Mouse (Mus musculus) hematopoietic stem cell, adult 5-6 weeks (primary cell): ENCODE results near the gene Sptlc2. TPM values are rescaled to one million over a fixed set of nuclear protein-coding genes. Genes with fewer than 3 reads are reported as not detected.
A peak's percentile ranks its signal among the peaks of the same experiment; 100 is the strongest.

ENCODE experiments used
- ATAC-seq, 2 experiments: fragments of 125-278 bp in 1 of 2; replicated peaks in 1 of 2; 2 replicates each; pipeline ENCODE4 v1.8.0; 2016 to 2017; ENCODE audit warnings: inconsistent platforms in 2 of 2, mild to moderate bottlenecking in 2 of 2, moderate number of reproducible peaks in 2 of 2, low read depth in 1 of 2, moderate TSS enrichment in 1 of 2; ENCODE audit not compliant: low FRiP score in 2 of 2, poor library complexity in 2 of 2, severe bottlenecking in 2 of 2, insufficient read depth in 1 of 2, low TSS enrichment in 1 of 2
- total RNA-seq: library from RNA; stranded (forward); fragments of 172-1452, 232-1000 nt; gene quantifications from 2 replicates; pipeline ENCODE4 v1.2.3, GENCODE M21; 2017

The Sptlc2 gene
- total RNA-seq, 1 experiment from 2014 or later: 76.4 TPM

DNA sequence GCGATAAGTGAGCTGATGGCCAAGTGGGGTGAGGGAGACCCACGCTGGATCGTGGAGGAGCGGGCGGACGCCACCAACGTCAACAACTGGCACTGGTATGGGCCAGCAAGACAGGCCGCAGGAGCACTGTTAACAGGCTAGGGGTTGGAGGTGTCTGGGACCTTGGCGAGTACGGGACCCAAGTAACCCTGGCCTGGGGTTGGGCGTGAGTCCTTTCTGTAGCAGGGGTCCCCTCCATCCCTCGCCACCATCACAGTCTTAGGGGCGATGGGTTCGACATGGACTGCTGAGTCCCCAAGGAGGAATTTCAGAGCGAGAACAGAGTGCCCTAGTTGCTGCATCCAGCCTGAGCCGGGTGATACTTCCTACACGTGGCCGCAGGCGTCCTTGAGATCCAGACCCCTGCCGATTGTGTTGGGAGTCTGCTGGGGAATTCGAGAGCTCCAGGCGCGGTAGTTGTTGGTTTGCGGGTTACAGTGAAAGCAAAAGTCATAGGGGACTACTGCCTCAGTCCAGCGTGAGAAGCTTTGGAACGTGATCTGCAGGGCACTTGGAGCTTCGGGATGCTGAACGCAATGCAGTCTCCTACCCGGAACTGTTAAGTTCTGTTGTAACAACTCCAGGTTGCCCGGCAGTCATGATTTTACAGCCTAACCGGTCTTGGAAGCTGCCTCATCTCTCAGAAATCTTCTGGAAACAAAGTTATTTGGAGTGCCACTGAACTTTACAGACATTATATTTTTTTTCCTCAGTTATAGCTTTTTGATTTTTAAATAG is 121.1 kb downstream of the Sptlc2 start:
- ATAC-seq: peak in 1 of 2 experiments; percentile 4; a peak in 1 of 4 replicates

DNA sequence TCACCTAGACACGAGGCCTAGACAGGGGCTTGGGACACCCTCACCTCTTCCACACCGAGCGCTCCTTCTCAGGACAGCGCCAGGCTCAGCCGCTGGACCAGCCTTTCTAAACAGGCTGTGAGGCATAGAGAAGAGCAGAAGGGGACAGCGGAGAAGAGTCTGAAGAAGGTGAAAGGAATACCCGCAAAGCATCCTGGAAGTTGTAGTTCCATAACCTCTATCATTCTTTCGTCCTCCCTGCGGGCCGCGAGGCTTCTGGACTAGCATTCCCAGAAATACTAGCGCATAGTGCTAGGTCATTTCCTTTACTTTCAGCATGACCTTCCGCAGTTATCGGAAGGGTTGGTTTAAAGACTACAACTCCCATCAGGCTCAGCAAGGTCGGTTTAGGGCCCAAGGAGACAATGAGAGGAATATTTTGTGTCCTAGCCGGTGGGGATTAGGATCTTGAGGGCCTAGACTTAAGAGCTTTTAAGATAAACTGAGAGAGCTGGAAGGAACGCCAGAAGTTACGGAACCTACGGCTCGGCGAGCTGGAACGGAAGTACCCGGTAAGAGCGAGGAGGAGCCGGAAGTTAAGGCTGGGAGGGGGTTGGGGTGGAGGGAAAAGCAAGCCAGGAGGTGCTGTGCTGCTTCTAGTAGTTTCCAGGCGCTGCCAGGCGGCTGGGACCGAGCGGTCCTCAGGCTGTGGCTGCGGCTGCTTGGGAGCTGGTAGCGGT is 121.9 kb downstream of the Sptlc2 start, which contains the start of the genes Vipas39 and Ahsa1:
Gene Vipas39 (minus strand): TSS at position 149 of the 719 bp plus-strand sequence.
Gene Ahsa1 (plus strand): TSS at position 372 of the 719 bp plus-strand sequence.
- peak; percentile 97 to 98 for ATAC-seq

DNA sequence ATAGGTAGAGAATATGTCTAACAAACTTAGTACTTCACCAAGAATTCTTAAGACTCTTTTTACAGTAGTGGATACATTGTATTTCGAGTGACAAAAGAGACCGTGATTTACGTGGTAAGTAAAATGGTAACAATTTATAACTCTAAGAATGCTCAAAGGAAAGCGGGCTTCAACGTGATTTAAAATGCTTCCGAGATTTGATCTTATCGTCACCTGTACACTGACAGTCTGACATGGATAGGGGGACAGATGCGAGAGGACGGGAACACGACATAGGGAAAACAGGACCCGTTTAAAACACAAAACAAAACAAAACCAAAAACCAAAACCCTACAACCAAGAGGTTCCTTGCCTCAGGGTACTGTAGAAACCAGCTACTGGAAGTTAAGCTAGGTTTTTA is 122.7 kb downstream of the Sptlc2 start:
- no peak for ATAC-seq

DNA sequence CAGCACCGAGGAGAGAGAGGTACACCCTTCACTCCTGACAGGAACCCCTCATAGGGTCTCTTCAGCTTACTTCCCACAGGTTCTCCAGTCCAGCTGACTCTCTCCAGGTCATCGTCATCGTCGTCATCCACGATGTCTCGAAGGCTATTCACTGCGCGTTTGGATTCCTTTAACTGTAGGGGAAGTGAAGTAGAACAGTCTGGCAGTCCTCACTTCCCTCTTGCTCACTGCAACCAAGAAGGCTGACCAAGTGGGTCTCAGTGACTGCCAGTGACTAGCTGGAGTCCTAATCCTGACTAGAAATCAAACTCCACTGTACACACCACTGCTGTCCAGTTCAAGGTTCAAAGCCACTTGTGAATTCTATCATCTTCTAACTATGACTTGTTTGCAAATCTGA is 127.6 kb downstream of the Sptlc2 start:
- ATAC-seq: no peak

DNA sequence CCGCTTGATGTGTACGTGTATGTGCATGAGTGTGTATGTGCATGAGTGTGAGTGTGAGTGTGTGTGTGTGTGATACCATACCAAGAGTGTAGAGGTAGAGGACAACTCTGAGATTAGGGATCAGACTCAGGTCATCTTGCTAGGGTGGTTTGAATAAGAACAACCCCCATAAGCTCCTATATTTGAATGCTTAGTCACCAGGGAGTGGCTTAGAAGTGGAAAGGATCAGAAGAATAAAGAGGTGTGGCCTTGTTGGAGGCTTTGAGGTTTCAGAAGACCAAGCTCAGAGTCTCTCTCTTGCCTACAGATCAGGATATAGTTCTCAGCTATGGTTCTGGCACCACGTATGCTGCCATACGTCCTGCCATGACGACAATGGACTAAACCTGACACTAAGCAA is 131.5 kb downstream of the Sptlc2 start:
- no peak for ATAC-seq

Other genes starting within 250 kb of the Sptlc2 start
- 29.0 TPM in 2 replicates for gene Gstz1, start 241.2 kb downstream of the Sptlc2 start, total RNA-seq
- gene Pomt2, start 240.4 kb downstream of the Sptlc2 start, total RNA-seq: 7.5 and 10.9 TPM in 2 replicates
- gene Samd15, start 188.6 kb downstream of the Sptlc2 start, total RNA-seq: 0.50 and 3.6 TPM in 2 replicates
- 11.7 and 12.4 TPM in 2 replicates for gene Tmed8, start 187.9 kb downstream of the Sptlc2 start, total RNA-seq
- 3.5 TPM in 1 of 2 replicates, not detected in the other for gene Noxred1, start 149.6 kb downstream of the Sptlc2 start, total RNA-seq
- gene Vipas39, start 122.1 kb downstream of the Sptlc2 start, total RNA-seq: 28.5 and 35.4 TPM in 2 replicates
- gene Ahsa1, start 121.9 kb downstream of the Sptlc2 start, total RNA-seq: 201 and 244 TPM in 2 replicates
- gene Ism2, start 88.7 kb downstream of the Sptlc2 start, total RNA-seq: 1.2 TPM in 1 of 2 replicates, not detected in the other
- gene Slirp, start 55.5 kb upstream of the Sptlc2 start, total RNA-seq: 16.2 and 41.1 TPM in 2 replicates
- gene Alkbh1, start 55.7 kb upstream of the Sptlc2 start, total RNA-seq: 49.1 and 60.5 TPM in 2 replicates
- 212 and 226 TPM in 2 replicates for gene Snw1, start 83.9 kb upstream of the Sptlc2 start, total RNA-seq
- gene Gm5788, start 106.4 kb upstream of the Sptlc2 start, total RNA-seq: not detected in 2 replicates
- not detected in 2 replicates for gene Gm8300, start 126.0 kb upstream of the Sptlc2 start, total RNA-seq
- not detected in 2 replicates for gene Oog1, start 214.3 kb upstream of the Sptlc2 start, total RNA-seq
- gene Gm4027, start 230.5 kb upstream of the Sptlc2 start, total RNA-seq: not detected in 2 replicates